Mouse (Mus musculus) spleen, adult 2 months (tissue): Measurements from ENCODE around the gene Lrrc49. TPM values are rescaled to one million over a fixed set of nuclear protein-coding genes. Genes with fewer than 3 reads are reported as not detected.

ENCODE experiments used
- DNase-seq, 2 experiments: peaks; one replicate each; pipeline versions ENCODE4 v3.0.0 to v3.0.0-alpha.2; 2012 to 2021; ENCODE audit warnings: low spot score in 2 of 2, low read depth in 1 of 2
- H3K27ac ChIP-seq: fragments of 200-500 bp; 2 replicates; pipeline ENCODE4 v1.5.1; 2012; ENCODE audit warnings: low read length, inconsistent platforms; ENCODE audit not compliant: insufficient read depth
- H3K27me3 ChIP-seq: fragments of 200-500 bp; 2 replicates; pipeline ENCODE4 v1.6.1; 2012; ENCODE audit warnings: mild to moderate bottlenecking, moderate library complexity, low read length, inconsistent platforms; ENCODE audit not compliant: control insufficient read depth, insufficient read depth
- H3K36me3 ChIP-seq: fragments of 200-500 bp; 2 replicates; pipeline ENCODE4 v1.6.1; 2012; ENCODE audit warnings: mild to moderate bottlenecking, low read length, inconsistent platforms; ENCODE audit not compliant: control insufficient read depth, insufficient read depth
- H3K4me1 ChIP-seq: fragments of 200-500 bp; 2 replicates; pipeline ENCODE4 v1.6.1; 2011; ENCODE audit warnings: inconsistent platforms; ENCODE audit not compliant: control insufficient read depth, insufficient read depth, insufficient read length
- H3K4me3 ChIP-seq: fragments of 200-500 bp; 2 replicates; pipeline ENCODE4 v1.5.1; 2011; ENCODE audit warnings: mild to moderate bottlenecking, inconsistent platforms; ENCODE audit not compliant: insufficient read depth, insufficient read length; ENCODE audit errors: extremely low read depth
- CTCF ChIP-seq: fragments of 200-500 bp; IDR thresholded peaks from 2 replicates; pipeline ENCODE4 v1.5.1; 2011; ENCODE audit warnings: mild to moderate bottlenecking, inconsistent platforms; ENCODE audit not compliant: insufficient read depth, insufficient read length, insufficient replicate concordance; ENCODE audit errors: extremely low read depth
- POLR2A ChIP-seq: fragments of 200-500 bp; IDR thresholded peaks from 2 replicates; pipeline ENCODE4 v1.6.1; 2011; ENCODE audit warnings: low read depth, low read length, inconsistent platforms
- WGBS: fragments of 180-500 bp; shearing (Covaris S2); methylation state at CpG from one replicate; pipeline ENCODE4 v1.1.7; 2018; 5-methylcytosine and 5-hydroxymethylcytosine counted together
- polyA plus RNA-seq: library from polyadenylated mRNA; depleted of rRNA; stranded (reverse); fragments of >200 nt; gene quantifications from 2 replicates; pipeline ENCODE4 v1.2.3, GENCODE M21; 2012

Lrrc49 gene
- polyA plus RNA-seq, 1 experiment: 0.65 TPM

- Histone ChIP-seq H3K27me3 (no peaks in the 10 kb centered on the region), H3K4me1 (no peaks in the 10 kb centered on the region), H3K36me3 (no peaks in the 10 kb centered on the region), H3K27ac (no peak overlapping the region), H3K4me3 (no peak overlapping the region)
- DNase-seq: no peak
- no peak for TF ChIP-seq POLR2A
- no peak for TF ChIP-seq CTCF
- 93% methylated on average over 4 of the region's 4 CpGs for WGBS
These were observed 136.7 kb downstream of the Lrrc49 start for GRCm38 (mm10) chr9:60551238-60551637.

- H3K4me3 ChIP-seq: no peak overlapping the region
- H3K27ac ChIP-seq: no peak overlapping the region
- no peaks in the 10 kb centered on the region for H3K36me3 ChIP-seq
- DNase-seq: no peak
- WGBS: 50% methylated on average over 4 of the region's 4 CpGs
- H3K4me1 ChIP-seq: peaks cover 2% of the 10 kb centered on the region; the same call in 1 of the 2 replicates
- no peaks in the 10 kb centered on the region for H3K27me3 ChIP-seq
- TF ChIP-seq POLR2A (no peak), CTCF (no peak)
These were observed 139.8 kb downstream of the Lrrc49 start for GRCm38 (mm10) chr9:60548182-60548581.

GRCm38 (mm10) chr9:60546169-60546568 is 141.8 kb downstream of the Lrrc49 start:
- Histone ChIP-seq H3K4me1 (peaks cover 2% of the 10 kb centered on the region; the same call in 1 of the 2 replicates), H3K36me3 (no peaks in the 10 kb centered on the region), H3K4me3 (no peak overlapping the region), H3K27me3 (no peaks in the 10 kb centered on the region), H3K27ac (no peak overlapping the region)
- DNase-seq: no peak
- TF ChIP-seq CTCF (no peak), POLR2A (no peak)
- WGBS: 21% methylated on average over 2 of the region's 2 CpGs

GRCm38 (mm10) chr9:60545361-60546096 is 142.4 kb downstream of the Lrrc49 start:
- no peak for TF ChIP-seq CTCF
- TF ChIP-seq POLR2A: no peak
- no peak overlapping the region for H3K27ac ChIP-seq
- H3K4me1 ChIP-seq: peaks cover 2% of the 10 kb centered on the region; the same call in 1 of the 2 replicates
- DNase-seq: no peak
- H3K27me3 ChIP-seq: no peaks in the 10 kb centered on the region
- WGBS: 55% methylated on average over 13 of the region's 13 CpGs
- no peaks in the 10 kb centered on the region for H3K36me3 ChIP-seq
- H3K4me3 ChIP-seq: no peak overlapping the region

- TF ChIP-seq POLR2A: no peak
- DNase-seq: no peak
- Histone ChIP-seq H3K4me3 (no peak overlapping the region), H3K4me1 (peaks cover 2% of the 10 kb centered on the region; the same call in 1 of the 2 replicates), H3K36me3 (no peaks in the 10 kb centered on the region), H3K27me3 (no peaks in the 10 kb centered on the region), H3K27ac (no peak overlapping the region)
- 84% methylated on average over 7 of the region's 7 CpGs for WGBS
These were observed 144.4 kb downstream of the Lrrc49 start for GRCm38 (mm10) chr9:60543422-60544015.

- Histone ChIP-seq H3K27ac (no peak overlapping the region), H3K27me3 (no peaks in the 10 kb centered on the region), H3K36me3 (no peaks in the 10 kb centered on the region), H3K4me1 (no peaks in the 10 kb centered on the region), H3K4me3 (no peak overlapping the region)
- WGBS: 79% methylated on average over 12 of the region's 12 CpGs
- no peak for DNase-seq
- TF ChIP-seq CTCF (no peak), POLR2A (no peak)
These were observed 157.6 kb downstream of the Lrrc49 start for GRCm38 (mm10) chr9:60530310-60530709.
